Mouse (Mus musculus) embryonic stem cell, embryonic (primary cell): Measurements from ENCODE around the gene Nxph4.

Experiments used
- CTCF ChIA-PET, 4 experiments: fragments of 300-600 bp in 2 of 4; fragments of 350-600 bp in 2 of 4; sonication (Branson Sonifier 250); formaldehyde crosslinking; loops; one replicate each; lab custom pipeline; 2022; ENCODE audit warnings: inconsistent platforms in 2 of 4; lab: Charles Lee
- POLR2A ChIA-PET, 4 experiments: fragments of 300-600 bp in 2 of 4; fragments of 350-600 bp in 2 of 4; sonication (Branson Sonifier 250); formaldehyde crosslinking; loops; one replicate each; lab custom pipeline; 2022; ENCODE audit warnings: antibody characterized with exemption in 4 of 4, inconsistent platforms in 1 of 4; lab: Charles Lee

Nxph4 gene

GRCm38 (mm10) chr10:127500894-127501893 is 33.2 kb downstream of the Nxph4 start, which contains the start of gene Stac3:
TSS of gene Stac3 (plus strand) at chr10:127501686.
- POLR2A ChIA-PET = interaction anchor here in 3 of 4 experiments (0.5 to 1.4 kb wide), 11 partner anchors 8 to 562 kb away, joined by 3 to 11 read pairs (median 4); partner anchors contain the start of gene Shmt2 (in 1 of the 3)
- CTCF ChIA-PET = interaction anchor here in 3 of 4 experiments (0.6 to 2.5 kb wide), 7 partner anchors 11 to 335 kb away, joined by 3 to 9 read pairs (median 8); no protein-coding TSS in a partner anchor

- ChIA-PET POLR2A (interaction anchor here in 3 of 4 experiments (0.6 to 1.0 kb wide), 5 partner anchors 9 to 449 kb away, joined by 3 to 7 read pairs (median 3); no protein-coding TSS in a partner anchor), CTCF (interaction anchor here in 2 of 4 experiments (1.2 to 2.5 kb wide), 4 partner anchors 9 to 37 kb away, joined by 6 to 9 read pairs (median 7); no protein-coding TSS in a partner anchor)
Measured at GRCm38 (mm10) chr10:127500042-127500441, 34.3 kb downstream of the Nxph4 start.

DNA sequence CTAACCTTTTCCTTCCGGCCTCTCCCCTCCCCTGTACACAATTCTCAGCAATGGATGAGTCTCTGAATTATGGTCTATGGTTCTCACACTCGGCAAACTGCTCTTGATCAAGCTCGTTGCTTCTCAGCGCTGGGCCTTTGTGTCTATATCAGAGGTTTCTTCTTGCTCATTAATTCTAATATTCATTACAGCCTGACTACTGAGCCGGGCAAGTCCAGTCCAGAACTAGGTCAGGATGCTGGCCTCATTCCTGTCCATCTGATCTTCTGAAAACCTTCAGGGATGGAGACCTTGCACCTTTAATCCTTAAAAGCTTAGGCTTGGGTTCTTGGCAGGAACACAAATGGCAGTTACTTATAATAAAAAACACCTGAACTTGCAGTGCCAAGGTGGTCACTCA is 34.8 kb downstream of the Nxph4 start:
- POLR2A ChIA-PET = interaction anchor here in 1 of 4 experiments (0.8 kb wide), 1 partner anchor 78 kb away, joined by 3 read pairs; no protein-coding TSS in a partner anchor

DNA sequence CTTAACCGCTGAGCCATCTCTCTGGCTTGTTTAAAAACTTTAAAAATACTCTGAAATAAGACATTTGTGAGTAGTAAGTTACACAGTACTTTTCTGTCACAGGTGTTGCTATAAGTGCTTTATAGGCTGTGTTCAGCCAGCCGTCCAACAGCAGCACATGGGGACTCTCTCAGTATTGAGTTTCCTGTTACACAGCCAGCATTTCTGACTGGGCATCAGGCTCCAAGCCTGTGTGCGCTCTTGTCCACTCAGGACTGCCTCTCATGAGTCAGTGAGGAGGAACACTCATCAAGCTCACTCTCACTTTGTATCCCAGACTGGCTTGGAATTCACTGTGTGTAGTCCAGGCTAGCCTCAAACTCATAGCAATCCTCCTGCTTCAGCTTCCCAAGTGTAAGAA is 38.2 kb downstream of the Nxph4 start:
- ChIA-PET CTCF (interaction anchor here in 3 of 4 experiments (0.5 to 1.8 kb wide), 7 partner anchors 13 to 502 kb away, joined by 3 to 11 read pairs (median 3); no protein-coding TSS in a partner anchor), POLR2A (interaction anchor here in 1 of 4 experiments (1.2 kb wide), 1 partner anchor 13 kb away, joined by 4 read pairs; no protein-coding TSS in a partner anchor)

More for the DNA sequence above, 34.8 kb downstream of the Nxph4 start:
- CTCF ChIA-PET = interaction anchor here in 2 of 4 experiments (1.2 to 1.9 kb wide), 3 partner anchors 9 to 38 kb away, joined by 4 to 8 read pairs (median 6); no protein-coding TSS in a partner anchor

DNA sequence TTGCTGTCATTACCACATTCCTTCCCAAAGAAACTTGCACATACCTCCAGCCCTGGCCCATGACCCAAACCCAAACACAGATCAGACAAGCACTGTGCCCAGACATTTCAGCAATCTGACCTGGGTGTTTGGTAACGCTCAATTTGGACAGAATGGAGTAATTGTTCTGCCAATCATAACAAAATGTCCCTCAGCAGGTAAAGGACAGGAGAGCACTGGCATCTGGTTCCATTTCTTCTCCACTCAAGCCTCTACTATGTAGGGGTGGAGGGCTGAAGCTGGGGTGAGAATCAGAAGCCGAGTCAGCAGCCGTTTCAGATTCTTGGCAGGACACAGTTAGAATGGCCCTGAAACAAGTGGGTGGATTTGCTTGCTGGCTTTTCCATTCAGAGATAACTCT is 42.2 kb downstream of the Nxph4 start:
- ChIA-PET CTCF (interaction anchor here in 2 of 4 experiments (1.2 to 3.2 kb wide), 2 partner anchors 13 to 64 kb away, joined by 3 to 12 read pairs; no protein-coding TSS in a partner anchor), POLR2A (interaction anchor here in 2 of 4 experiments (0.6 to 1.8 kb wide), 3 partner anchors 11 to 45 kb away, joined by 3 to 5 read pairs (median 4); no protein-coding TSS in a partner anchor)

DNA sequence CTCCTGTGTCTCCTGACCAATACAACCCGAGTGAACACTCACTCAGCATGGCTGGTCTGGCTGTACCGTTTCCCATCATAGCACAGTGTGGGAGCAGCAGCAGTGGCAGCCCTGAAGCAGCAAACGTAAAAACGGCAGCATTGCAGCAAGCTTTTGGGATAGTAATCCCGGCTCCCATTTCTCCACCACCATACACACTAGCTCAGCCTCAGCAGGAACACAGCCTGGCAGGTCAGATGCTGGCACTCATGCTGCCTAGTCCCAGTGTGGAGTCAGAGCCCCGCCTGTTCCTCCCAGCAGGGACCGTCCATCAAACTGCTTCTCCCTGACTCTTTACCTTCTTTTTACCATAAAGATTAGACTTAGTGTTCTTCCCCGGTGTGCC is 43.2 kb downstream of the Nxph4 start:
- ChIA-PET POLR2A (interaction anchor here in 2 of 4 experiments (1.0 to 1.8 kb wide), 7 partner anchors 9 to 171 kb away, joined by 3 to 4 read pairs (median 3); partner anchors contain the start of gene Lrp1 (in 1 of the 2)), CTCF (interaction anchor here in 3 of 4 experiments (0.6 to 3.2 kb wide), 8 partner anchors 9 to 65 kb away, joined by 3 to 12 read pairs (median 3); no protein-coding TSS in a partner anchor)

DNA sequence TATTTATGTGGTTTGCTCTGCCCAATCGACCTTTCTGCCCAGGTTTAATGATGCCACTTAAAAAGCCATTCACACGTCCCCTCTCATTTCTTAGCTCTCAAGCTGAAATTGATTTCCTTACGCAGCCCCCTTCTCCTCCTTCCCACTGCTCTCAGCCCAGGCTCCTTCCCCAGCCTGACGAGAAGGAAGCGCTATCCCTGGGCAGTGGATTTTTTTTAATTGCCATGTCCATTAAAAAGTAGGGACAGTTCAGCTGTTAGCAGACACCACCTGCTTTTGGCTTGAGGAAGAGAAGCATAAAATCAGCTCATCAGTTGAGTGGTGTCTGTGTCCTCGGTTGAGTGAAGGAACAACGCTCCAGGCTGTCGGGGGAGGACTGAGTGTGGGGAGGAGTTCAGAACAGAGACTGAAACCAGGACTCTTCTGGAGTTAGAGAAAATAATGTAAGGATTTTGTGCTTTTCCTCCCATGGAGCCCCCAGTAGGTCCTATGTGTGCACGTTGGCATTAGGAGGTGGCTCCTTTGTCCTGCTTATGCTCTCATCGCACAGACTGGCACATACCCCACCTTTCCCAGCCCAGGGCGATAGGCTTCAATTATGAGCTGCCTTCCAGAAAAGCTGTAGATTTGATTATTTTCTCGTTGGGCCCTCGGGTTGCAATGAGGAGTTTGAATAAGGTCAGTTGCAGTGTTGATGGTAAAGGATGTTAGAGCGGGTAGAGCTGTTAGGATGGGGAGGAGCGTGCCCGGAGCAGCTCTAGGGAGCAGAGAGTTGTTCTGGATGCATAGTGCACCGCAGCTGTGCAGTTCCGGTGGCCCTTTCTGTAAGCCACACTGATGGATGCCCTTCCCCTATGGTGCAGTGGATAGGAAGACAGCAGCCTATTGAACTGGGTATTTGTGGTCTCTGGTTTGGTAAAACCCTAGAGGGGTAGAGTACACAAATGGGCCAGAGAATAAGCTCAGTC is 43.9 kb downstream of the Nxph4 start:
- ChIA-PET CTCF (interaction anchor here in 3 of 4 experiments (0.6 to 3.2 kb wide), 8 partner anchors 9 to 47 kb away, joined by 3 to 12 read pairs (median 3); partner anchors contain the start of gene Stac3 (in 1 of the 3)), POLR2A (interaction anchor here in 2 of 4 experiments (1.2 to 1.8 kb wide), 7 partner anchors 9 to 172 kb away, joined by 3 to 4 read pairs (median 4); partner anchors contain the start of gene Lrp1 (in 1 of the 2))

DNA sequence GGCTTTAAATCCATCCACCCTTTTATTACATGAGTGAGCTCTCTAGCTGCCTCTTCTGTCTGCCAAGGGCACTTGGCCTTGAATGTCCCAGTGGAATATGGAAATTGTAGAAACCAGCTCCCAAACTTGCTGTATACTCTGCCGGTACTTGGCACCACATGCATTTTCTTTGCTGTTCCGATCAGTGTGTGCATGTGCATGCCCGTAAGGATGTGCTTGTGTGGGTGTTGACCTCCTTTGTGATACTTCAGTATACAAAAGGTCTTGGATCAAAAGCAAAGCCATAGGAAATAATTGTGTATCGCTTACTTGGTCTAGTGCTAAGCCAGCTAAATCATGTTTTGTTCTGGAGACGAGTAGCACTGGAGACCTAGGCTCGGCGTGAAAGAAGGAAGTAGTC is 45.5 kb downstream of the Nxph4 start:
- ChIA-PET POLR2A (no interaction called here), CTCF (interaction anchor here in 1 of 4 experiments (1.3 kb wide), 1 partner anchor 10 kb away, joined by 3 read pairs; no protein-coding TSS in a partner anchor)

DNA sequence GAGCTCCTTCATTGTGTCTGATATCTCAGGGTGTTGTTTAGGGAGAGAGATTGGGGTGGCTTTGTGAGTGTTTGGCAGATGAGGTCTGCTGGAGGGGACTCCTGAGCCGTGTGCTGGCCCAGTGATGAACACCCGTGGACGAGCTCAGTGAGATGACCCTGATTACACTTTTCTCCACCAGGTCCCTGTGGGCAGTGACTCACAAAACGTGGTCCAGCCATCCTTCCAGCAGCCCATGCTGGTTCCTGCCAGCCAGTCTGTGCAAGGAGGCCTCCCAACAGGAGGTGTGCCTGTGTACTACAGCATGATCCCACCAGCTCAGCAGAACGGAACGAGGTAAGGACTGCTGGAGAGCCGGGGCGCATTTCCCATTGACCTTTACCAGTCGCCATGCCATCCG is 49.1 kb downstream of the Nxph4 start:
- ChIA-PET POLR2A (interaction anchor here in 2 of 4 experiments (0.6 to 0.7 kb wide), 2 partner anchors 10 to 584 kb away, joined by 3 to 7 read pairs; no protein-coding TSS in a partner anchor), CTCF (interaction anchor here in 1 of 4 experiments (1.1 kb wide), 1 partner anchor 27 kb away, joined by 3 read pairs; no protein-coding TSS in a partner anchor)

GRCm38 (mm10) chr10:127480833-127481813 is 53.2 kb downstream of the Nxph4 start:
- ChIA-PET CTCF (interaction anchor here in 3 of 4 experiments (0.5 to 2.4 kb wide), 12 partner anchors 9 to 142 kb away, joined by 3 to 9 read pairs (median 3); no protein-coding TSS in a partner anchor), POLR2A (interaction anchor here in 3 of 4 experiments (0.6 to 1.7 kb wide), 9 partner anchors 9 to 414 kb away, joined by 3 to 4 read pairs (median 3); no protein-coding TSS in a partner anchor)

DNA sequence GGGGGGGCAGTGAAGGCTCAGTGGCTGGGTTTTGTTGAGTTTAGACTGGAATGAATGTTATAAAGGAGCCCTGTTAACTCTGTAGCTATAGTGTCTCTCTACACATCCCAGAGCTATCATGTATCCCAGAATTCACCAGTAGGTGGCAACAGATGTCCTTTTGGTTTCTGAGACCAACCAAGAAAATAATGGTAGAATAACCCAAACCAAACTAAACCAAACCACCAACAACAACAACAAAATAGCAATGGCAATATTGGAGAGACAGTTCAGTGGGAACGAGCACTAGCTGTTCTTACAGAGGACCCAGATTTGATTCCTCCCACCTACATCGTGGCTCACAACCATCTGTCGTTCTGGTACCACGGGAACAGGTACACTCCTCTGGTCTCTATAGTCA is 55.2 kb downstream of the Nxph4 start:
- ChIA-PET POLR2A (interaction anchor here in 3 of 4 experiments (0.7 to 1.6 kb wide), 6 partner anchors 13 to 145 kb away, joined by 3 to 5 read pairs (median 3); no protein-coding TSS in a partner anchor), CTCF (interaction anchor here (0.5 to 2.0 kb wide), 33 partner anchors 8 to 368 kb away, joined by 3 to 12 read pairs (median 4); partner anchors contain the start of gene Gli1 (in 1 of the 4))

GRCm38 (mm10) chr10:127477301-127477700 is 57.1 kb downstream of the Nxph4 start:
- CTCF ChIA-PET = interaction anchor here (0.6 to 1.0 kb wide), 6 partner anchors 13 to 180 kb away, joined by 3 to 4 read pairs (median 3); no protein-coding TSS in a partner anchor
- POLR2A ChIA-PET = no interaction called here

DNA sequence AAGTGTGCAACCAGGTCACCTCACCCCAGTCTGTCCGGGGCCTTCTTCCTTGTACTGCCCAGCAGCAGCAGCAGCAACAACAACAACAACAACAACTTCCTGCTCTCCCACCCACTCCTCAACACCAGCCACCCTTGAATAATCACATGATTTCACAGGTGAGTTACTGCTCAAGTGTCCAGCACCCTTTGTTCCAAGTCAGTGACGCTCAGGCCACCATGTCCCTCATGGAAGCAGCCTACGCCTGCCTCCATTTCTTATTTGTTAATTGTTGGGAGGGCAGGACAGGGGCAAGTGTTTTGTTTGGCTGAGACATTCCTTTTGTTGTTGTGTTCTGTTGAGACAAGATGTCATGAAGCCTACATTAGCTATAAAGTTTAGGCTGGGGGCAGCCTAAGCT is 57.8 kb downstream of the Nxph4 start:
- ChIA-PET POLR2A (interaction anchor here in 1 of 4 experiments (1.2 to 2.3 kb wide), 2 partner anchors 11 to 37 kb away, joined by 3 to 7 read pairs; no protein-coding TSS in a partner anchor), CTCF (interaction anchor here in 1 of 4 experiments (0.7 to 1.0 kb wide), 3 partner anchors 18 to 32 kb away, joined by 3 to 4 read pairs (median 4); no protein-coding TSS in a partner anchor)
